Comparison of ENCODE assay signal across 8 mouse cellular contexts in genomic region chrX:162901371-162902039, GRCm38 (mm10). TPM values are rescaled to one million over a fixed set of nuclear protein-coding genes. Genes with fewer than 3 reads are reported as not detected.
DNase-seq lines count a peak whose midpoint lies in the region; ATAC-seq and TF ChIP-seq lines count a peak whose summit lies in the region.

No protein-coding gene starts in this region.

- no peaks in the 10 kb centered on the region for H3K9me3 ChIP-seq in G1E (replicated peaks)
- H3K9me3 ChIP-seq in forebrain, embryonic 13.5 days (replicated peaks), result no peaks in the 10 kb centered on the region

- no peaks in the 10 kb centered on the region for H3K27me3 ChIP-seq in G1E (ENCODE audit: insufficient read depth, low read length)
- no peaks in the 10 kb centered on the region for H3K27me3 ChIP-seq in forebrain, embryonic 13.5 days

- peak overlapping the region; percentile 78 for H3K9ac ChIP-seq in forebrain, embryonic 13.5 days

- peak overlapping the region; percentile 42; the same call in 1 of the 2 replicates for H3K27ac ChIP-seq in brown adipose tissue, adult 24 weeks (replicated peaks; ENCODE audit: low read depth, low read length)
- H3K27ac ChIP-seq in forebrain, embryonic 13.5 days, result peak overlapping the region; percentile 59

- DNase-seq in G1E (ENCODE audit: low spot score), result peak; percentile 46
- DNase-seq in heart, postnatal 4 days, result peak; percentile 54
- peak; percentile 8 to 13 for DNase-seq in layer of hippocampus, adult 8-10 months (ENCODE audit: low spot score in 2 of 2)
- DNase-seq in lung, postnatal 14 days, result peak; percentile 47
- DNase-seq in ovary, postnatal 10 days (ENCODE audit: low spot score), result peak; percentile 13
- peak; percentile 57 for DNase-seq in thymus, postnatal 4 days

- peaks cover 13% of the 10 kb centered on the region for H3K4me1 ChIP-seq in G1E (ENCODE audit: insufficient read depth, low read depth, low read length)
- peaks cover 3% of the 10 kb centered on the region; the same call in 1 of the 2 replicates for H3K4me1 ChIP-seq in brown adipose tissue, adult 24 weeks (ENCODE audit: control insufficient read depth, insufficient read depth, insufficient read length, low read length)
- 0 out of 2 replicates have a peak, but pooled peaks cover 7% of the 10 kb centered on the region for H3K4me1 ChIP-seq in forebrain, embryonic 13.5 days

- peak; percentile 46; the same call in 1 of the 2 replicates for ATAC-seq in G1E (ENCODE audit: extremely low read depth, insufficient number of reproducible peaks, low FRiP score, poor library complexity, severe bottlenecking)
- peak; percentile 87 for ATAC-seq in forebrain, embryonic 13.5 days

- H3K4me3 ChIP-seq in G1E (ENCODE audit: low read depth, low read length), result peak overlapping the region; percentile 80
- H3K4me3 ChIP-seq in brown adipose tissue, adult 24 weeks (ENCODE audit: insufficient read depth, low read depth, low read length), result peak overlapping the region; percentile 76
- peak overlapping the region; percentile 60 for H3K4me3 ChIP-seq in forebrain, embryonic 13.5 days

- peak overlapping the region; percentile 68 for H3K4me2 ChIP-seq in forebrain, embryonic 13.5 days

- TF ChIP-seq CTCF in G1E (IDR thresholded peaks at IDR 0.05; ENCODE audit: low read depth, low read length), result no peak

- peaks cover 14% of the 10 kb centered on the region for H3K36me3 ChIP-seq in G1E (replicated peaks)
- no peaks in the 10 kb centered on the region for H3K36me3 ChIP-seq in forebrain, embryonic 13.5 days (ENCODE audit: poor library complexity, severe bottlenecking)

- 20% methylated on average over 18 of the region's 25 CpGs for WGBS in forebrain, embryonic 13.5 days

RNA-seq across cellular contexts. Expression of gene Ctps2, which starts 0.5 kb away (rescaled TPM):
- total RNA-seq in G1E (2014; fragmentation: Nextera tagmentation) (40.4 and 45.3 TPM in 2 replicates), G1E (2017) (50.2 and 50.7 TPM in 2 replicates)
- polyA plus RNA-seq in G1E (2012), result 1.1 and 1.3 TPM in 2 replicates
- polyA plus RNA-seq in brown adipose tissue, adult 24 weeks (2012; ENCODE audit: insufficient read depth, insufficient read length, missing spikeins), result 43.3 and 43.7 TPM in 2 replicates
- 90.7 and 96.0 TPM in 2 replicates for polyA plus RNA-seq in forebrain, embryonic 13.5 days (2015; fragmentation: Nextera tagmentation; extraction: Ambion mirVana)
- 10 to 100 TPM; 32.6 to 35.6 TPM for total RNA-seq in heart, postnatal 4 days (2021)
- 10 to 100 TPM; 50.5 to 74.5 (median 68.2) TPM for total RNA-seq in layer of hippocampus, adult 8-10 months (2022)

RNA-seq across cellular contexts. Expression of gene Syap1, which starts 13.3 kb away (rescaled TPM):
- total RNA-seq in G1E (2014; fragmentation: Nextera tagmentation), result 30.6 and 34.4 TPM in 2 replicates
- 46.0 and 53.5 TPM in 2 replicates for total RNA-seq in G1E (2017)
- 5.9 and 6.7 TPM in 2 replicates for polyA plus RNA-seq in G1E (2012)
- 135 and 150 TPM in 2 replicates for polyA plus RNA-seq in brown adipose tissue, adult 24 weeks (2012; ENCODE audit: insufficient read depth, insufficient read length, missing spikeins)
- polyA plus RNA-seq in forebrain, embryonic 13.5 days (2015; fragmentation: Nextera tagmentation; extraction: Ambion mirVana), result 23.7 TPM in 2 replicates
- total RNA-seq in heart, postnatal 4 days (2021), result 10 to 100 TPM; 34.6 to 34.8 TPM
- 10 to 100 TPM; 29.6 to 31.8 (median 30.2) TPM for total RNA-seq in layer of hippocampus, adult 8-10 months (2022)

Comparison
In these comparisons a context has a peak if more than half of its experiments do, and no peak if none do; other contexts are left out.
1. Peak in every context shown above with its lines: DNase-seq, ATAC-seq, H3K4me3 ChIP-seq and H3K27ac ChIP-seq.